22 mouse cellular contexts compared by ENCODE assay signal in the genomic region with DNA sequence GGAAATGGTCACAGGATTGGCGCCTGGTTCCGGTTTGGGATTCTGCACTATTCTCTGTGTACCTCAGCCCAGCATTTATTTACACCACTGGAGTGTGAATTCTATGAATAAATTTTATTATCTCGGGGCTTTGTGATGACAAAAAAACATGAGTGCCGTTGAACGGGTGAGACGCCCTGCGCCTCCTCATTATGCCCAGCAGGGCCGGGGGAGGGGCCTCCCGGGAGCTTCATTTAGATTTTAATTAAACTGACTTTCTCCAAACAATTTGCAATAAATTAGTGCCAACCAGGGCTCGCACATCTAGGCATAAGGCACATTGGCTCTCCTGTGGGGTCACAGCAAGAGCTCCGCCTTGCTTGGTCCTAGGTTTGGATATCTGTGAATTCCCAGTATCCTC.
DNase-seq lines count a peak whose midpoint lies in the region; ATAC-seq and TF ChIP-seq lines count a peak whose summit lies in the region.
"Had no signal": no experiment of that assay in that cellular context is flagged by ENCODE, and none has a peak within 500 bp of the region (broad histone marks: within the 10 kb centered on the region; RNA-seq: fewer than 3 reads in every experiment).

No protein-coding gene starts in this region.

- peak; percentile 55 for TF ChIP-seq CTCF in layer of hippocampus, adult 2 months (conservative IDR thresholded peaks at IDR 0.05)

- no peaks in the 10 kb centered on the region for H3K36me3 ChIP-seq in hindbrain, embryonic 10.5 days
- no peaks in the 10 kb centered on the region for H3K36me3 ChIP-seq in hindbrain, embryonic 11.5 days (ENCODE audit: control insufficient read depth, insufficient read depth, low read length)
- H3K36me3 ChIP-seq in forebrain, embryonic 11.5 days (ENCODE audit: control insufficient read depth, insufficient read depth, low read length) = no peaks in the 10 kb centered on the region
- H3K36me3 ChIP-seq in hindbrain, embryonic 14.5 days (replicated peaks; ENCODE audit: control insufficient read depth, insufficient read depth) = no peaks in the 10 kb centered on the region
- H3K36me3 ChIP-seq: embryonic facial prominence, embryonic 15.5 days; heart, embryonic 13.5 days; limb, embryonic 10.5 days; liver, embryonic 15.5 days; stomach, embryonic 15.5 days had no signal

- H3K9me3 ChIP-seq in hindbrain, embryonic 10.5 days = no peaks in the 10 kb centered on the region
- H3K9me3 ChIP-seq in hindbrain, embryonic 11.5 days (ENCODE audit: control insufficient read depth, low read length) = no peaks in the 10 kb centered on the region
- no peaks in the 10 kb centered on the region for H3K9me3 ChIP-seq in forebrain, embryonic 11.5 days (ENCODE audit: control insufficient read depth, low read length)
- no peaks in the 10 kb centered on the region for H3K9me3 ChIP-seq in hindbrain, embryonic 14.5 days (ENCODE audit: control insufficient read depth, low read length)
- H3K9me3 ChIP-seq: embryonic facial prominence, embryonic 15.5 days; heart, embryonic 13.5 days; limb, embryonic 10.5 days; liver, embryonic 15.5 days; stomach, embryonic 15.5 days had no signal

- 66% methylated on average over 11 of the region's 11 CpGs for WGBS in hindbrain, embryonic 10.5 days
- 58% methylated on average over 11 of the region's 11 CpGs for WGBS in hindbrain, embryonic 11.5 days
- 55% methylated on average over 11 of the region's 11 CpGs for WGBS in forebrain, embryonic 11.5 days
- WGBS in hindbrain, embryonic 14.5 days = 32% methylated on average over 11 of the region's 11 CpGs

- H3K4me3 ChIP-seq in hindbrain, embryonic 10.5 days = no peak overlapping the region
- H3K4me3 ChIP-seq in hindbrain, embryonic 11.5 days (ENCODE audit: low read depth, low read length) = no peak overlapping the region
- H3K4me3 ChIP-seq in layer of hippocampus, adult 2 months = no peak overlapping the region
- no peak overlapping the region for H3K4me3 ChIP-seq in forebrain, embryonic 11.5 days (ENCODE audit: low read depth, low read length)
- no peak overlapping the region for H3K4me3 ChIP-seq in hindbrain, embryonic 14.5 days (replicated peaks; ENCODE audit: low read length)
- H3K4me3 ChIP-seq: embryonic facial prominence, embryonic 15.5 days; heart, embryonic 13.5 days; limb, embryonic 10.5 days; liver, embryonic 15.5 days; stomach, embryonic 15.5 days had no signal

- no peak overlapping the region for H3K4me2 ChIP-seq in hindbrain, embryonic 11.5 days (replicated peaks; ENCODE audit: low read depth, low read length)
- no peak overlapping the region for H3K4me2 ChIP-seq in forebrain, embryonic 11.5 days (ENCODE audit: low read depth, low read length, severe bottlenecking)
- H3K4me2 ChIP-seq in hindbrain, embryonic 14.5 days (replicated peaks) = no peak overlapping the region
- H3K4me2 ChIP-seq: embryonic facial prominence, embryonic 15.5 days; heart, embryonic 13.5 days; liver, embryonic 15.5 days; stomach, embryonic 15.5 days had no signal

- peaks cover 46% of the 10 kb centered on the region for H3K27me3 ChIP-seq in hindbrain, embryonic 10.5 days (ENCODE audit: insufficient read depth, poor library complexity, severe bottlenecking)
- H3K27me3 ChIP-seq in hindbrain, embryonic 11.5 days (ENCODE audit: control insufficient read depth, insufficient read depth, low read length) = peaks cover 2% of the 10 kb centered on the region; the same call in 1 of the 2 replicates
- H3K27me3 ChIP-seq in forebrain, embryonic 11.5 days (ENCODE audit: control insufficient read depth, insufficient read depth, low read length) = no peaks in the 10 kb centered on the region
- H3K27me3 ChIP-seq in hindbrain, embryonic 14.5 days (ENCODE audit: control insufficient read depth, insufficient read depth, low read length) = no peaks in the 10 kb centered on the region
- H3K27me3 ChIP-seq: embryonic facial prominence, embryonic 15.5 days; liver, embryonic 15.5 days; stomach, embryonic 15.5 days had no signal

- DNase-seq in hindbrain, embryonic 10.5 days (ENCODE audit: low spot score) = no peak
- no peak for DNase-seq in hindbrain, embryonic 11.5 days (ENCODE audit: low spot score)
- no peak for DNase-seq in layer of hippocampus, adult 2 months (ENCODE audit: low spot score in 2 of 2)
- DNase-seq in layer of hippocampus, adult 9-11 months = no peak
- DNase-seq in forebrain, embryonic 11.5 days (ENCODE audit: low spot score) = peak; percentile 54
- DNase-seq in hindbrain, embryonic 14.5 days (ENCODE audit: low spot score) = no peak
- no peak for DNase-seq in lung, adult 18-20 months
- DNase-seq in adipocyte (ENCODE audit: low spot score) = no peak
- DNase-seq: adrenal gland, postnatal 25 days; cerebellum, adult 9-10 months; gastrocnemius, postnatal 25 days; heart, adult 18-20 months; heart, postnatal 14 days; kidney, adult 18-20 months; liver; lung, postnatal 4 days; thymus, postnatal 36 days had no signal

- H3K9ac ChIP-seq in hindbrain, embryonic 11.5 days (ENCODE audit: low read depth, low read length) = no peak overlapping the region
- no peak overlapping the region for H3K9ac ChIP-seq in forebrain, embryonic 11.5 days (ENCODE audit: low read length)
- peak overlapping the region; percentile 22 for H3K9ac ChIP-seq in hindbrain, embryonic 14.5 days
- H3K9ac ChIP-seq: embryonic facial prominence, embryonic 15.5 days; heart, embryonic 13.5 days; liver, embryonic 15.5 days; stomach, embryonic 15.5 days had no signal

- peak overlapping the region; percentile 64; the same call in 1 of the 2 replicates for H3K27ac ChIP-seq in hindbrain, embryonic 10.5 days
- H3K27ac ChIP-seq in hindbrain, embryonic 11.5 days (ENCODE audit: low read depth, low read length) = no peak overlapping the region
- no peak overlapping the region for H3K27ac ChIP-seq in layer of hippocampus, adult 2 months
- 0 out of 2 replicates have a peak overlapping the region, but pooled peaks have one; percentile 21 for H3K27ac ChIP-seq in forebrain, embryonic 11.5 days (ENCODE audit: low read depth, low read length)
- peak overlapping the region; percentile 52; the same call in 1 of the 2 replicates for H3K27ac ChIP-seq in hindbrain, embryonic 14.5 days
- H3K27ac ChIP-seq: embryonic facial prominence, embryonic 15.5 days; heart, embryonic 13.5 days; liver, embryonic 15.5 days; stomach, embryonic 15.5 days had no signal

- peaks cover 81% of the 10 kb centered on the region for H3K4me1 ChIP-seq in hindbrain, embryonic 10.5 days (replicated peaks)
- H3K4me1 ChIP-seq in hindbrain, embryonic 11.5 days (replicated peaks; ENCODE audit: control insufficient read depth, insufficient read depth, low read length) = peaks cover 19% of the 10 kb centered on the region
- H3K4me1 ChIP-seq in forebrain, embryonic 11.5 days (replicated peaks; ENCODE audit: control insufficient read depth, insufficient read depth, low read length) = peaks cover 47% of the 10 kb centered on the region
- H3K4me1 ChIP-seq in hindbrain, embryonic 14.5 days (replicated peaks; ENCODE audit: control insufficient read depth, insufficient read depth, low read length) = peaks cover 63% of the 10 kb centered on the region
- H3K4me1 ChIP-seq: liver, embryonic 15.5 days had no signal

- no peak for ATAC-seq in hindbrain, embryonic 11.5 days (ENCODE audit: low FRiP score)
- no peak for ATAC-seq in forebrain, embryonic 11.5 days (replicated peaks; ENCODE audit: low FRiP score)
- no peak for ATAC-seq in hindbrain, embryonic 14.5 days (ENCODE audit: low FRiP score)

Comparison
In these comparisons a context has a peak if more than half of its experiments do, and no peak if none do; other contexts are left out.
1. H3K27ac ChIP-seq: peak in hindbrain, embryonic 10.5 days (single experiment), forebrain, embryonic 11.5 days (single experiment) and hindbrain, embryonic 14.5 days (single experiment); none in hindbrain, embryonic 11.5 days (single experiment) and layer of hippocampus, adult 2 months (single experiment).